Mouse (Mus musculus) thymus, adult 2 months (tissue): Measurements from ENCODE around the gene Igsf21. TPM values are rescaled to one million over a fixed set of nuclear protein-coding genes. Genes with fewer than 3 reads are reported as not detected.

ENCODE experiments used
- DNase-seq: peaks from one replicate; pipeline ENCODE4 v3.0.0; 2021
- H3K27ac ChIP-seq: fragments of 200-500 bp; 2 replicates; pipeline ENCODE4 v1.5.1; 2012; ENCODE audit warnings: low read length, control low read depth; ENCODE audit not compliant: control insufficient read depth, insufficient read depth
- H3K27me3 ChIP-seq: fragments of 200-500 bp; 2 replicates; pipeline ENCODE4 v1.6.1; 2012; ENCODE audit warnings: mild to moderate bottlenecking, low read length, moderate library complexity, mixed read lengths; ENCODE audit not compliant: control insufficient read depth, insufficient read depth
- H3K36me3 ChIP-seq: fragments of 200-500 bp; 2 replicates; pipeline ENCODE4 v1.6.1; 2012; ENCODE audit warnings: mild to moderate bottlenecking, low read length, moderate library complexity; ENCODE audit not compliant: control insufficient read depth, insufficient read depth
- H3K4me1 ChIP-seq: fragments of 200-500 bp; replicated peaks from 2 replicates; pipeline ENCODE4 v1.6.1; 2012; ENCODE audit warnings: low read length; ENCODE audit not compliant: control insufficient read depth, insufficient read depth
- H3K4me3 ChIP-seq: fragments of 200-500 bp; 2 replicates; pipeline ENCODE4 v1.5.1; 2012; ENCODE audit warnings: mild to moderate bottlenecking, low read length, control low read depth, moderate library complexity; ENCODE audit not compliant: control insufficient read depth, insufficient read depth
- CTCF ChIP-seq: fragments of 200-500 bp; IDR thresholded peaks from 2 replicates; pipeline ENCODE4 v1.5.1; 2012; ENCODE audit warnings: mild to moderate bottlenecking, control low read depth, low read length, moderate library complexity, borderline replicate concordance; ENCODE audit not compliant: control insufficient read depth, poor library complexity, insufficient read depth; ENCODE audit errors: extremely low read depth
- POLR2A ChIP-seq: fragments of 200-500 bp; IDR thresholded peaks from 2 replicates; pipeline ENCODE4 v1.6.1; 2012; ENCODE audit warnings: mild to moderate bottlenecking, low read length, control low read depth, moderate library complexity; ENCODE audit not compliant: control insufficient read depth, poor library complexity, insufficient read depth; ENCODE audit errors: extremely low read depth
- WGBS: fragments of 180-500 bp; shearing (Covaris S2); methylation state at CpG from one replicate; pipeline ENCODE4 v1.1.7; 2018; 5-methylcytosine and 5-hydroxymethylcytosine counted together
- polyA plus RNA-seq: library from polyadenylated mRNA; depleted of rRNA; stranded (reverse); fragments of >200 nt; gene quantifications from 2 replicates; pipeline ENCODE4 v1.2.3, GENCODE M21; 2012

Igsf21 gene
- polyA plus RNA-seq, 1 experiment: 1.0 TPM

DNA sequence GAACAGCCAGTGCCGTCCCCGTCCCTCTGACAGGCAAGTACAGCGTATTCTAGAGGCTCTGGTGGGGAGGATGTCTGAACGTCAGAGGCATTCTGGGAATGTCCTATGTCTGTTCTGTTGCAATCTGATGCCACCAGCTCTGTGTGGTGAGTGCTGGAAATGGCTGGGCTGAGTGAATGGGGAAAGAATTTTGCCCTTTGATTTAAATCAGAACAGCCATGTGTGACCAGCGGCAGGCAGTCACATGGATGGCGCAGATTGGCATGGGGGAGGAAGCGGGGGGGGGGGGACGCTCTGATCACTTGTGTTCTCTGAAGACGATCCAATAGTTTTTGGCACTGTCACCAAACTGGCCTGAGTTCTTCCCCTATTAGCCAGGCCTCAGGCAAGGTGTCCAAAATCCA is 92.9 kb downstream of the Igsf21 start:
- no peak for DNase-seq
- H3K27ac ChIP-seq: no peak overlapping the region
- WGBS: 62% methylated on average over 9 of the region's 9 CpGs
- no peaks in the 10 kb centered on the region for H3K36me3 ChIP-seq
- H3K27me3 ChIP-seq: no peaks in the 10 kb centered on the region
- TF ChIP-seq POLR2A (no peak), CTCF (no peak)
- no peaks in the 10 kb centered on the region for H3K4me1 ChIP-seq
- no peak overlapping the region for H3K4me3 ChIP-seq

- WGBS: 19% methylated on average over 7 of the region's 7 CpGs
These were observed 93.5 kb downstream of the Igsf21 start for GRCm38 (mm10) chr4:140153101-140153500.

GRCm38 (mm10) chr4:140149706-140150105 is 96.9 kb downstream of the Igsf21 start:
- Histone ChIP-seq H3K27me3 (no peaks in the 10 kb centered on the region), H3K4me1 (no peaks in the 10 kb centered on the region), H3K4me3 (no peak overlapping the region), H3K36me3 (no peaks in the 10 kb centered on the region), H3K27ac (no peak overlapping the region)
- TF ChIP-seq CTCF (no peak), POLR2A (no peak)
- no peak for DNase-seq
- WGBS: 94% methylated on average over 8 of the region's 8 CpGs

More at GRCm38 (mm10) chr4:140153101-140153500, 93.5 kb downstream of the Igsf21 start:
- H3K27me3 ChIP-seq: no peaks in the 10 kb centered on the region
- no peak overlapping the region for H3K27ac ChIP-seq
- no peaks in the 10 kb centered on the region for H3K36me3 ChIP-seq
- DNase-seq: peak; percentile 28
- H3K4me1 ChIP-seq: no peaks in the 10 kb centered on the region
- H3K4me3 ChIP-seq: no peak overlapping the region
- TF ChIP-seq CTCF: no peak
- TF ChIP-seq POLR2A: no peak

GRCm38 (mm10) chr4:140147857-140148695 is 98.5 kb downstream of the Igsf21 start:
- H3K27me3 ChIP-seq: no peaks in the 10 kb centered on the region
- H3K4me1 ChIP-seq: no peaks in the 10 kb centered on the region
- 79% methylated on average over 20 of the region's 20 CpGs for whole genome bisulfite sequencing
- no peak for DNase-seq
- no peaks in the 10 kb centered on the region for H3K36me3 ChIP-seq
- no peak overlapping the region for H3K4me3 ChIP-seq
- no peak for TF ChIP-seq POLR2A
- no peak for TF ChIP-seq CTCF
- H3K27ac ChIP-seq: no peak overlapping the region

- Histone ChIP-seq H3K27ac (no peak overlapping the region), H3K36me3 (no peaks in the 10 kb centered on the region), H3K4me1 (no peaks in the 10 kb centered on the region), H3K4me3 (no peak overlapping the region), H3K27me3 (no peaks in the 10 kb centered on the region)
- 86% methylated on average over 15 of the region's 15 CpGs for WGBS
- TF ChIP-seq CTCF: no peak
- no peak for DNase-seq
These were observed 99.3 kb downstream of the Igsf21 start for GRCm38 (mm10) chr4:140147079-140147840.

DNA sequence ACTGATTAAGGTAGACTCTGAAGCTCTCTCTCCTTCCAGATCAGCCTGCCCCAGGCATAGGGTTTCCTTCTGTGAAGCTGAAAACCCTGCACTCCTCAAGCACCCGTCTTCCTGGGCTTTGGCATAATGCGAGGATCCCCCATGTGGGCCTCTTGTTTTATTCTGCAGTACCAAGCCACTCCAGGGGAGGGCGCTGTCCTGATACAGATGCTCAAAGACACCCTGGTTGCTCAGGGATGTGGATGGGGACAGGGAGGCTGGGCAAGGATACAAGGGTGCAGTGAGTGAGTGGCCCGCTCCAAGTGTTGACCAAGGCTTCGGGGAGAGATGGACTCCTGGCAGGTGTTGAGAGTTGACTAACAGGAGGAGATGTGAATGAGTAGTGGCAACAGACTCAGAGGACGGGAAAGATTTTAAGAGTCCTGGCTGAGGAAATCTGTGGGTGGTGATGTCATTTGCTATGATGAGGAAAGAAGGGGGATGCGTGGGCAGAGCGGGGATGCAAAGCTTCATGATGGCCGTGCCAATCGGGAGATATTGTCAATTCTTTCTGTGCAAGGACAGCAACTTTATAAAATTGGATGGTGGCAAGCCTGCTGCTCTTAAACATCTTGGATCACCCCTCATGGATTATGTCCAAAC is 102.6 kb downstream of the Igsf21 start:
- no peaks in the 10 kb centered on the region for H3K27me3 ChIP-seq
- no peak for TF ChIP-seq CTCF
- TF ChIP-seq POLR2A: no peak
- no peak overlapping the region for H3K4me3 ChIP-seq
- no peaks in the 10 kb centered on the region for H3K4me1 ChIP-seq
- 89% methylated on average over 10 of the region's 10 CpGs for WGBS
- no peak for DNase-seq
- H3K36me3 ChIP-seq: no peaks in the 10 kb centered on the region
- no peak overlapping the region for H3K27ac ChIP-seq
